Mouse (Mus musculus) gastrocnemius, postnatal 4 days (tissue): ENCODE measurements around the gene Olfr1057. TPM values are rescaled to one million over a fixed set of nuclear protein-coding genes. Genes with fewer than 3 reads are reported as not detected.
"Not testable (repeated sequence)": the region's sequence is repeated elsewhere in the genome, so short reads cannot be mapped to it uniquely, and the experiment has no call there.

Experiments
- DNase-seq, 2 experiments: peaks; one replicate each; pipeline ENCODE4 v3.0.0; 2021 to 2022; ENCODE audit warnings: low spot score in 2 of 2, mixed read lengths in 2 of 2
- long read RNA-seq, 2 experiments: library from polyadenylated mRNA; stranded (forward); transcript quantifications; one replicate each; pipeline ENCODE4 v2.0.0; 2021
- total RNA-seq, 2 experiments: library from RNA; stranded (reverse); gene quantifications; 2 replicates each; pipeline ENCODE4 v1.2.3; 2021

The Olfr1057 gene
- total RNA-seq, result not detected
- long read RNA-seq, experiment 1, result 0 reads
- long read RNA-seq, experiment 2, result 0 reads

GRCm38 (mm10) chr2:86378293-86378692 is at the start of gene Olfr1057:
Olfr1057 (minus strand) TSS chr2:86378393.
- DNase-seq, result no peak

GRCm38 (mm10) chr2:86426649-86427048 is 48.5 kb upstream of the Olfr1057 start, which contains the start of gene Olfr1062:
Olfr1062 (minus strand) TSS chr2:86426749.
- DNase-seq, result not testable (repeated sequence)

- DNase-seq, result no peak
Observed at GRCm38 (mm10) chr2:86413950-86414349, 35.8 kb upstream of the Olfr1057 start, which contains the start of gene Olfr1061. Olfr1061 (minus strand) TSS chr2:86414050.

GRCm38 (mm10) chr2:86395114-86395513 is 16.9 kb upstream of the Olfr1057 start:
- no peak for DNase-seq

- not testable (repeated sequence) for DNase-seq
Observed at GRCm38 (mm10) chr2:86388461-86388860, 10.3 kb upstream of the Olfr1057 start, which contains the start of gene Olfr1058. Olfr1058 (minus strand) TSS chr2:86388561.

GRCm38 (mm10) chr2:86366342-86366741 is 11.9 kb downstream of the Olfr1057 start:
- DNase-seq, result not testable (repeated sequence)

GRCm38 (mm10) chr2:86362369-86362768 is 15.8 kb downstream of the Olfr1057 start, which contains the start of gene Olfr1056:
Olfr1056 (minus strand) TSS chr2:86362469.
- DNase-seq, result no peak

GRCm38 (mm10) chr2:86351751-86352150 is 26.4 kb downstream of the Olfr1057 start:
- not testable (repeated sequence) for DNase-seq

GRCm38 (mm10) chr2:86350184-86350583 is 28.0 kb downstream of the Olfr1057 start, which contains the start of gene Olfr1055:
Olfr1055 (minus strand) TSS chr2:86350284.
- no peak for DNase-seq

GRCm38 (mm10) chr2:86335333-86335732 is 42.9 kb downstream of the Olfr1057 start, which contains the start of gene Olfr1054:
Olfr1054 (minus strand) TSS chr2:86335433.
- no peak for DNase-seq

Other genes with a start within 250 kb of the Olfr1057 start
- gene Olfr1039, start 242.5 kb downstream of the Olfr1057 start, total RNA-seq, result not detected
- gene Olfr1040, start 231.7 kb downstream of the Olfr1057 start, total RNA-seq, result not detected
- gene Olfr1042, start 216.6 kb downstream of the Olfr1057 start, total RNA-seq, result not detected
- not detected for gene Olfr1043, start 210.9 kb downstream of the Olfr1057 start, total RNA-seq
- gene Olfr1044, start 200.6 kb downstream of the Olfr1057 start, total RNA-seq, result not detected
- not detected for gene Olfr52, start 192.7 kb downstream of the Olfr1057 start, total RNA-seq
- not detected for gene Olfr1045, start 175.4 kb downstream of the Olfr1057 start, total RNA-seq
- gene Olfr1046, start 159.1 kb downstream of the Olfr1057 start, total RNA-seq, result not detected
- gene Olfr1047, start 147.0 kb downstream of the Olfr1057 start, total RNA-seq, result not detected
- not detected for gene Olfr1048, start 138.1 kb downstream of the Olfr1057 start, total RNA-seq
- not detected for gene Olfr1049, start 120.1 kb downstream of the Olfr1057 start, total RNA-seq
- not detected for gene Olfr1051, start 99.3 kb downstream of the Olfr1057 start, total RNA-seq
- not detected for gene Olfr1052, start 85.9 kb downstream of the Olfr1057 start, total RNA-seq
- not detected for gene Olfr1053, start 63.1 kb downstream of the Olfr1057 start, total RNA-seq
- gene Olfr1054, start 43.0 kb downstream of the Olfr1057 start, total RNA-seq, result not detected
- not detected for gene Olfr1055, start 28.1 kb downstream of the Olfr1057 start, total RNA-seq
- not detected for gene Olfr1056, start 15.9 kb downstream of the Olfr1057 start, total RNA-seq
- not detected for gene Olfr1058, start 10.2 kb upstream of the Olfr1057 start, total RNA-seq
- gene Olfr1061, start 35.7 kb upstream of the Olfr1057 start, total RNA-seq, result not detected
- not detected for gene Olfr1062, start 48.4 kb upstream of the Olfr1057 start, total RNA-seq
- not detected for gene Olfr1065, start 72.2 kb upstream of the Olfr1057 start, total RNA-seq
- gene Olfr1066, start 77.9 kb upstream of the Olfr1057 start, total RNA-seq, result not detected
- not detected for gene Olfr228, start 109.0 kb upstream of the Olfr1057 start, total RNA-seq
- not detected for gene Olfr1076, start 130.1 kb upstream of the Olfr1057 start, total RNA-seq
- gene Olfr1079, start 164.1 kb upstream of the Olfr1057 start, total RNA-seq, result not detected
- gene Olfr1080, start 179.8 kb upstream of the Olfr1057 start, total RNA-seq, result not detected
- not detected for gene Olfr1082, start 220.6 kb upstream of the Olfr1057 start, total RNA-seq